Mouse (Mus musculus): ENCODE measurements at regions not wholly inside any gene's neighbourhood (a gene's known extent, or its start where the extent isn't known, plus 50 kb on each side); places are given as distances from the start of the nearest gene placed in this dataset.

- H3K27me3 ChIP-seq: no peaks in the 10 kb centered on the region
- H3K9ac ChIP-seq: no peak overlapping the region
- no peak for ATAC-seq (ENCODE audit: low FRiP score)
- 83% methylated on average over 3 of the region's 3 CpGs for whole genome bisulfite sequencing
- H3K4me2 ChIP-seq: no peak overlapping the region
- no peaks in the 10 kb centered on the region for H3K36me3 ChIP-seq
- H3K27ac ChIP-seq: no peak overlapping the region
- no peak overlapping the region for H3K4me3 ChIP-seq
- peaks cover 3% of the 10 kb centered on the region; the same call in 1 of the 2 replicates for H3K4me1 ChIP-seq (replicated peaks)
- no peaks in the 10 kb centered on the region for H3K9me3 ChIP-seq
Measured at GRCm38 (mm10) chr2:75763252-75763651, 58.8 kb upstream of the Nfe2l2 start.

GRCm38 (mm10) chr2:75762030-75762429 lies 57.6 kb upstream of the Nfe2l2 start:
- no peaks in the 10 kb centered on the region for H3K9me3 ChIP-seq
- no peaks in the 10 kb centered on the region for H3K4me1 ChIP-seq (replicated peaks)
- H3K4me3 ChIP-seq: no peak overlapping the region
- H3K27me3 ChIP-seq: no peaks in the 10 kb centered on the region
- no peak overlapping the region for H3K27ac ChIP-seq
- no peak overlapping the region for H3K4me2 ChIP-seq
- H3K9ac ChIP-seq: no peak overlapping the region
- WGBS: 82% methylated on average over 5 of the region's 5 CpGs
- H3K36me3 ChIP-seq: no peaks in the 10 kb centered on the region
- no peak for ATAC-seq (ENCODE audit: low FRiP score)

GRCm38 (mm10) chr2:75761626-75762025 lies 57.2 kb upstream of the Nfe2l2 start:
- Histone ChIP-seq H3K36me3 (no peaks in the 10 kb centered on the region), H3K27ac (no peak overlapping the region), H3K4me2 (no peak overlapping the region), H3K9ac (no peak overlapping the region), H3K27me3 (no peaks in the 10 kb centered on the region), H3K4me1 (replicated peaks) (no peaks in the 10 kb centered on the region), H3K9me3 (no peaks in the 10 kb centered on the region), H3K4me3 (no peak overlapping the region)
- 88% methylated on average over 9 of the region's 9 CpGs for whole genome bisulfite sequencing
- no peak for ATAC-seq (ENCODE audit: low FRiP score)

- H3K9me3 ChIP-seq: no peaks in the 10 kb centered on the region
- H3K27ac ChIP-seq: no peak overlapping the region
- H3K36me3 ChIP-seq: no peaks in the 10 kb centered on the region
- H3K4me1 ChIP-seq (replicated peaks): no peaks in the 10 kb centered on the region
- no peaks in the 10 kb centered on the region for H3K27me3 ChIP-seq
- no peak overlapping the region for H3K4me3 ChIP-seq
- WGBS: 70% methylated on average over 11 of the region's 11 CpGs
- no peak overlapping the region for H3K4me2 ChIP-seq
- no peak overlapping the region for H3K9ac ChIP-seq
- no peak for ATAC-seq (ENCODE audit: low FRiP score)
Measured at GRCm38 (mm10) chr2:75759196-75759885, 54.9 kb upstream of the Nfe2l2 start.

GRCm38 (mm10) chr2:75758277-75758676 lies 53.8 kb upstream of the Nfe2l2 start:
- no peak overlapping the region for H3K9ac ChIP-seq
- no peaks in the 10 kb centered on the region for H3K4me1 ChIP-seq (replicated peaks)
- H3K36me3 ChIP-seq: no peaks in the 10 kb centered on the region
- H3K4me3 ChIP-seq: no peak overlapping the region
- H3K27ac ChIP-seq: no peak overlapping the region
- no peaks in the 10 kb centered on the region for H3K9me3 ChIP-seq
- no peaks in the 10 kb centered on the region for H3K27me3 ChIP-seq
- ATAC-seq (ENCODE audit: low FRiP score): no peak
- 85% methylated on average over 6 of the region's 6 CpGs for WGBS
- no peak overlapping the region for H3K4me2 ChIP-seq

- no peak overlapping the region for H3K4me2 ChIP-seq
- H3K4me3 ChIP-seq: no peak overlapping the region
- H3K9me3 ChIP-seq: no peaks in the 10 kb centered on the region
- H3K27ac ChIP-seq: no peak overlapping the region
- 75% methylated on average over 16 of the region's 16 CpGs for WGBS
- H3K27me3 ChIP-seq: no peaks in the 10 kb centered on the region
- no peaks in the 10 kb centered on the region for H3K4me1 ChIP-seq (replicated peaks)
- no peak overlapping the region for H3K9ac ChIP-seq
- no peaks in the 10 kb centered on the region for H3K36me3 ChIP-seq
- no peak for ATAC-seq (ENCODE audit: low FRiP score)
Measured at GRCm38 (mm10) chr2:75756704-75757638, 52.5 kb upstream of the Nfe2l2 start.

- no peak overlapping the region for H3K27ac ChIP-seq
- H3K9me3 ChIP-seq: no peaks in the 10 kb centered on the region
- no peak overlapping the region for H3K9ac ChIP-seq
- no peak overlapping the region for H3K4me2 ChIP-seq
- WGBS: 90% methylated on average over 7 of the region's 7 CpGs
- H3K4me1 ChIP-seq (replicated peaks): no peaks in the 10 kb centered on the region
- no peak overlapping the region for H3K4me3 ChIP-seq
- no peak for ATAC-seq (ENCODE audit: low FRiP score)
- H3K27me3 ChIP-seq: no peaks in the 10 kb centered on the region
- H3K36me3 ChIP-seq: no peaks in the 10 kb centered on the region
Measured at GRCm38 (mm10) chr2:75754606-75755005, 50.2 kb upstream of the Nfe2l2 start.

Data from hindbrain, embryonic 13.5 days (tissue).